Mouse (Mus musculus) midbrain, embryonic 14.5 days (tissue): ENCODE data around the gene Ugcg. TPM values are rescaled to one million over a fixed set of nuclear protein-coding genes. Genes with fewer than 3 reads are reported as not detected.

Source experiments
- ATAC-seq: fragments of 200-750 bp; cut with Nextera tagmentation; 2 replicates; pipeline ENCODE4 v1.8.0; 2017; ENCODE audit warnings: moderate number of reproducible peaks, moderate library complexity; ENCODE audit not compliant: low FRiP score, low TSS enrichment
- DNase-seq: peaks from one replicate; pipeline ENCODE4 v3.0.0-alpha.2; 2015
- H3K27ac ChIP-seq: fragments of 300-500 bp; sonication (generic); replicated peaks from 2 replicates; pipeline ENCODE4 v1.5.1; 2014; ENCODE audit warnings: mild to moderate bottlenecking, low read depth, low read length, moderate library complexity
- H3K27me3 ChIP-seq: fragments of 300-500 bp; sonication (generic); 2 replicates; pipeline ENCODE4 v1.6.1; 2014; ENCODE audit warnings: low read length, control low read depth, mixed read lengths; ENCODE audit not compliant: control insufficient read depth, insufficient read depth
- H3K36me3 ChIP-seq: fragments of 300-500 bp; sonication (generic); 2 replicates; pipeline ENCODE4 v1.6.1; 2014; ENCODE audit warnings: low read length, control low read depth; ENCODE audit not compliant: control insufficient read depth, insufficient read depth
- H3K4me1 ChIP-seq: fragments of 300-500 bp; sonication (generic); 2 replicates; pipeline ENCODE4 v1.6.1; 2014; ENCODE audit warnings: mild to moderate bottlenecking, antibody characterized with exemption, low read length, control low read depth; ENCODE audit not compliant: control insufficient read depth, insufficient read depth
- H3K4me2 ChIP-seq: fragments of 300-500 bp; sonication (generic); 2 replicates; pipeline ENCODE4 v1.6.1; 2014; ENCODE audit warnings: mild to moderate bottlenecking, low read length, moderate library complexity
- H3K4me3 ChIP-seq: fragments of 300-500 bp; sonication (generic); replicated peaks from 2 replicates; pipeline ENCODE4 v1.5.1; 2014; ENCODE audit warnings: low read depth, low read length
- H3K9ac ChIP-seq: fragments of 300-500 bp; sonication (generic); replicated peaks from 2 replicates; pipeline ENCODE4 v1.6.1; 2014; ENCODE audit warnings: mild to moderate bottlenecking, low read length, moderate library complexity
- H3K9me3 ChIP-seq: fragments of 300-500 bp; sonication (generic); 2 replicates; pipeline ENCODE4 v1.6.1; 2016; ENCODE audit warnings: low read length, control low read depth, mixed read lengths; ENCODE audit not compliant: control insufficient read depth
- WGBS: fragments of 180-500 bp; shearing (Covaris S2); extraction: QIAGEN DNeasy Blood & Tissue Kit; methylation state at CpG from one replicate; pipeline ENCODE4 v1.1.7; 2014; 5-methylcytosine and 5-hydroxymethylcytosine counted together
- polyA plus RNA-seq: library from polyadenylated mRNA; unstranded; fragments of >200 nt; fragmentation: Nextera tagmentation; extraction: Ambion mirVana; gene quantifications from 2 replicates; pipeline ENCODE4 v1.2.1, GENCODE M21; 2014

The Ugcg gene
- polyA plus RNA-seq, 1 experiment from 2014 or later: 27.4 TPM

DNA sequence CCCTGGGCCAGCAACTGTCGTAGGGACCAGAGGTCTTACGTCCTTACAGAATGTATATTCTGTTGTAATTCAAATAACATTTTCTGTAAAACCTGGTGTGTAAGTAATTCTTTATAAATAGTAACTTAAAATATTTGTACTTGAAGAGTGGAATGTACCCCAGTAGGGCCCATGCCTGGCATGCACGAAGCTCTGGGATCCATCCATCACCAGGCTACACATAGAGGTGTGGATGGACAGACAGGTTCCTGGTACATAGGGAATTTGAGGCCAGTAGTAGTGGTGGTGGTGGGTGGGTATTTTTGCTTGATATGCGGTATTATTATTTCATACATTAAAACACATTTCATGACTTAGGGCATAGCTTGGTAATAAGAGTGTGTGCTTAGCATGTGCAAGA lies 19.6 kb downstream of the Ugcg start:
- no peak overlapping the region for H3K9ac ChIP-seq
- 96% methylated on average over 4 of the region's 4 CpGs for WGBS
- no peaks in the 10 kb centered on the region for H3K9me3 ChIP-seq
- no peak overlapping the region for H3K27ac ChIP-seq
- no peak overlapping the region for H3K4me3 ChIP-seq
- H3K27me3 ChIP-seq: no peaks in the 10 kb centered on the region
- H3K36me3 ChIP-seq: peaks cover 38% of the 10 kb centered on the region
- no peak overlapping the region for H3K4me2 ChIP-seq
- DNase-seq: no peak
- H3K4me1 ChIP-seq: no peaks in the 10 kb centered on the region
- ATAC-seq: no peak

DNA sequence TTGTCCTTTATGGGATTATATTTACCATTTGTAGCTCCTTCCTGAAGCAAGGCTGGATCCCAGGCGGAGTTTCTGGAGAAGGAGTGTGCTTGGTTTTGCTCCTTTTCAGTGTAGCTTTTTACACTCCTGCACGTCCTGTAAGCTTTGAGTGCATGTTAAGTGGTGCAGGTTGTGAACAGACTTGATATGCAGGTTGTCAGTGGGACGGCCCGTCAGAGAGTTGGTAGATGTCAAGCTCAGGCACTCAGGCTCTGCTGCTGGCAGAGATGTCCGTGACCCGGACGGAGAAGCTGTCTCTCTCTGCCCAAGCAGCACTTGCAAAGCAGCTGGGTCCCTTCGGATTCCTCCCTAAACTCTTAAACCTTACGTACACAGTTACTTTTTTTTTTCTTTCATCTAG lies 22.1 kb downstream of the Ugcg start:
- H3K9ac ChIP-seq: no peak overlapping the region
- no peak overlapping the region for H3K4me3 ChIP-seq
- no peaks in the 10 kb centered on the region for H3K4me1 ChIP-seq
- H3K27me3 ChIP-seq: no peaks in the 10 kb centered on the region
- H3K4me2 ChIP-seq: no peak overlapping the region
- ATAC-seq (no peak), DNase-seq (no peak)
- H3K27ac ChIP-seq: no peak overlapping the region
- peaks cover 57% of the 10 kb centered on the region for H3K36me3 ChIP-seq
- H3K9me3 ChIP-seq: no peaks in the 10 kb centered on the region
- WGBS: 91% methylated on average over 9 of the region's 9 CpGs

DNA sequence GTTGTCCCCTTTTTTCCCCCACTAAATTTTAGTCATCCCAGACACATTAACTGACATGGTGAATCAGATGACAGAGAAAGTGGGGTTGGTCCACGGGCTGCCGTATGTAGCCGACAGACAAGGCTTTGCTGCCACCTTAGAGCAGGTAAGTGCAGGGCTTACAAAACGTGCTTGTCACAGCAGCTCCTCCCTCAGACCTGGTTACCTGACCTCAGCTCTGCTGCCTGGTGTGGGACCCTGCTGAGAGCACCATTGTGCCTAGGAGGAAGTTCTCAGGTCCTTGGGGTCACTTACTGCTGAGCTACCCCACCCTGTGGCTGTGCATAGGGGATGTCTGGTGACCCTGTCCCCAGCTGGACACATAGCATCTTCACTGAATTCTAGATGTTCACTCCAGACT lies 24.8 kb downstream of the Ugcg start:
- no peaks in the 10 kb centered on the region for H3K4me1 ChIP-seq
- 80% methylated on average over 4 of the region's 4 CpGs for WGBS
- H3K36me3 ChIP-seq: peaks cover 53% of the 10 kb centered on the region
- no peaks in the 10 kb centered on the region for H3K9me3 ChIP-seq
- DNase-seq (no peak), ATAC-seq (no peak)
- no peak overlapping the region for H3K27ac ChIP-seq
- no peaks in the 10 kb centered on the region for H3K27me3 ChIP-seq
- no peak overlapping the region for H3K9ac ChIP-seq
- no peak overlapping the region for H3K4me3 ChIP-seq
- H3K4me2 ChIP-seq: no peak overlapping the region

DNA sequence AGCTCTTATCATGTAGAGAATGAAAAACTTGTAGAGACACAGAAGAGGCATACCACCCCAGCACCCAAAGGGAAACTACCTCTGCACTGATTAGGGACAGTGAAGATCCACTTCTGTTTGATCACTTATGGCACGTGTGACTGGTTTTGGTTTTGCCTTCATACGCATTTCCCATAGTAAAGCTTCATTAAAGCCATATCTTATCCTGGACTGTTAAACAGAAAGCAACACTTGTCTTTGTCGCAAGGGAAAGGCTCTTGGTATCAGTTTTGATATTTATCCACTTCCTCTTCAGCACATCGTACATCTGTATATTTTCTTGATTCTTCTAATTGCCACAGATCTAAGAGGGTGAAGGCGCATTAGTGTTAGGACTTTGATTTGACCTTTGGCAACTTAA lies 25.6 kb downstream of the Ugcg start:
- WGBS: 96% methylated on average over 5 of the region's 5 CpGs

DNA sequence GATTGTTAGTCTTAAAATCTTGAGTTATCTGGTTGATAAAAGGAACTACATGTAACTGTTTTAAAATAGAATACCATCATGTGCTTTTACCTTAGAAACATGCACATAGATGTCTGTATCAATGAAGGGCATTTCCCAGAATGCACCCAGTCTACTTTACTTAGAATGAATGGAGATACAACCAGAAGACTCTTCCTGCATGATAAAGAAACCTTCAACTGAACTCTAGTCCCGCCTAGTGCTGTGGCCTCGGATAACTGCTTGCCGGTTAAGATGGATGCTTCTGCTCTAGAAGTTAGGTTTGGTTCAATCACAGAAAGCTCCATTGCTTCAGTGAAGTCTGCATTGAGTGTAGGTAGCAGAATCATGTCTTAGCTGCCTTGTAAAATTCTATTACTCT lies 26.5 kb downstream of the Ugcg start:
- WGBS: 94% methylated on average over 3 of the region's 3 CpGs
- Histone ChIP-seq H3K4me3 (no peak overlapping the region), H3K9me3 (no peaks in the 10 kb centered on the region), H3K27ac (no peak overlapping the region), H3K4me2 (no peak overlapping the region), H3K27me3 (no peaks in the 10 kb centered on the region), H3K36me3 (peaks cover 58% of the 10 kb centered on the region), H3K9ac (no peak overlapping the region), H3K4me1 (no peaks in the 10 kb centered on the region)
- ATAC-seq: no peak
- DNase-seq: no peak

More for the DNA sequence above, 25.6 kb downstream of the Ugcg start:
- peaks cover 58% of the 10 kb centered on the region for H3K36me3 ChIP-seq
- no peak overlapping the region for H3K4me2 ChIP-seq
- DNase-seq: no peak
- H3K27ac ChIP-seq: no peak overlapping the region
- no peaks in the 10 kb centered on the region for H3K4me1 ChIP-seq
- no peaks in the 10 kb centered on the region for H3K9me3 ChIP-seq
- H3K4me3 ChIP-seq: no peak overlapping the region
- no peaks in the 10 kb centered on the region for H3K27me3 ChIP-seq
- ATAC-seq: no peak
- H3K9ac ChIP-seq: no peak overlapping the region

DNA sequence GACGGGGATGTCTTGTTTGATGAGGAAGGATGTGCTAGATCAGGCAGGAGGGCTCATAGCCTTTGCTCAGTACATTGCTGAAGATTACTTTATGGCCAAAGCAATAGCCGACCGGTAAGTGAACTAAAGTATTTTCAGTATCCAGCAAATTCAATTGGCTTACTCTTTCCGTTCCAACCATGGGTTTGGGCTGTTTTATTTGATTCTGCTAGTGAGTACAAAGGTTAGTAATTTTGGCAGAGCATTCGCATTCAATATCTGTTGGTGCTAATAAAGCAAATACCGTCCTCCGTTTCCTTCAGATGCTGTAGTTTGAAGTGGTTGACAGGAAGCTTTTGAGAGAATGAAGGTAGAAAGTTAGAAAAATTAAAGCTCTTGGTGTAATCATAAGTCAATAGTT lies 28.0 kb downstream of the Ugcg start:
- no peaks in the 10 kb centered on the region for H3K27me3 ChIP-seq
- no peak for ATAC-seq
- no peak for DNase-seq
- no peak overlapping the region for H3K27ac ChIP-seq
- no peaks in the 10 kb centered on the region for H3K9me3 ChIP-seq
- H3K4me3 ChIP-seq: no peak overlapping the region
- H3K36me3 ChIP-seq: peaks cover 50% of the 10 kb centered on the region
- H3K9ac ChIP-seq: no peak overlapping the region
- H3K4me2 ChIP-seq: no peak overlapping the region
- 98% methylated on average over 7 of the region's 7 CpGs for WGBS
- no peaks in the 10 kb centered on the region for H3K4me1 ChIP-seq

DNA sequence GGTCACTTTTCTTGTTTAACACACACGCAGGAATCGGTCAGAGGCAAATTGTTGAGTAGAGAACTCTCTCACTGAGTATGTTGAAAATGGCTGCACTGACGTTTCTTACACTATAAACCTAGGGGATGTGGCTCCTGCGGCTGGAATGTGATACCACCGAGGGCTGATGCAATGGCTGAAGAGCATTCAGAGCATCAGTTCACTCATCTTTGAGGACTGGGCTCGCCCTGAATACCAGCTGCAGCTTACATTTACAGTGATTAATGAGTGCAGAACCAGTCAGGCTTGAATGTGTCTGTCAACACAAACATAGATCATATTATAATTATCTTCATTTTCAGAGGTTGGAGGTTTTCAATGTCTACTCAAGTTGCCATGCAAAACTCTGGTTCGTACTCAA lies 29.1 kb downstream of the Ugcg start:
- Histone ChIP-seq H3K27me3 (no peaks in the 10 kb centered on the region), H3K4me2 (no peak overlapping the region), H3K4me3 (no peak overlapping the region), H3K36me3 (peaks cover 47% of the 10 kb centered on the region), H3K9ac (no peak overlapping the region), H3K9me3 (no peaks in the 10 kb centered on the region), H3K27ac (no peak overlapping the region), H3K4me1 (no peaks in the 10 kb centered on the region)
- ATAC-seq: no peak
- WGBS: 93% methylated on average over 7 of the region's 7 CpGs
- no peak for DNase-seq

DNA sequence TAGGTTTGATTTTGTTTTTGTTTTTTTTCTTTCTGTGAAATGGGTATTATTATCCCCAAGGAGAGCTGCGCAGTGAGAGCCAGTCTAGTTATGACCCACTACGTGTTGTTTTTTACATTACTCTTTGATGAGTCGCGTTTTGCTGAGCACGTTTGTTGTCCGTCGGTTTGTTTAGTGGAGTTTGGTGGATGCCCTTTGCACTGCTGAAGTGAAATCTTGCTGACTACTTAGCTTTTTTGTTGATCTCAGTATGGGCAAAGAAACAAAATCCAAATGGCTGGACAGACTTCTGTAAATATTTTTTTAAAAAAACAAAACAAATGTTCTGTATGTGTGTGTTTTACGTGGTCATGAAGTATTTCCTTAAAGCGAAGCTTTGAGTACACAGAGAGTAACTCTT lies 33.2 kb downstream of the Ugcg start:
- H3K9ac ChIP-seq: no peak overlapping the region
- peaks cover 34% of the 10 kb centered on the region for H3K36me3 ChIP-seq
- no peaks in the 10 kb centered on the region for H3K9me3 ChIP-seq
- H3K4me1 ChIP-seq: no peaks in the 10 kb centered on the region
- WGBS: 95% methylated on average over 9 of the region's 9 CpGs
- no peak overlapping the region for H3K27ac ChIP-seq
- H3K27me3 ChIP-seq: no peaks in the 10 kb centered on the region
- no peak overlapping the region for H3K4me2 ChIP-seq
- no peak for DNase-seq
- no peak for ATAC-seq
- H3K4me3 ChIP-seq: no peak overlapping the region

DNA sequence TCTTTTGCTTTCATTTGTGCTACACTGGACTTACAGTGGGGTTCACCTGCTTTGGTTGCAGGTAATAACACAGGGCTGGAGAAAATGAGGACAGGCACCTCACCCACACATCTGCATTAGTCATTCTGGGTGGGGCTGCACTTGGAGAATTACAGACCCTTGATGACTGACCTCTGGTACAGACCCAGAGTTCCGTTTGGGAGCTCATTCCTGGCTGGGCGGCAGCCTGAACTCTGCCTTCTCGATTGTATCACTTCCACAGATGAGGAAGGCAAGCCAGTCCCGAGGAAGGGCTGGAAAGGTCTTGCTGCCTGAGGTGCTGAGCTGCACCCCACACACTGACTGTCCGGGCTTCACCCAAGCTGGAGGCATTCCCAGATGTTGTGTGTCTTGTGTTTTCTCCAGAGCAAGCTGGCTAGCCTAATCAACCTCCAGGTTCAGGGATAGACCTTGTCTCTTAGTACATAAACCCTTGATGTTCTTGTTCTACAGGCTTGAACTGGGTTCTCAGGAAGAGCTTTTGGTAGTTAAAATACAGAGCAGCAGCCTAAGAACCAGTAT lies 34.1 kb downstream of the Ugcg start:
- Histone ChIP-seq H3K27me3 (no peaks in the 10 kb centered on the region), H3K4me1 (no peaks in the 10 kb centered on the region), H3K9ac (no peak overlapping the region), H3K9me3 (no peaks in the 10 kb centered on the region), H3K4me3 (no peak overlapping the region), H3K4me2 (no peak overlapping the region), H3K36me3 (peaks cover 34% of the 10 kb centered on the region), H3K27ac (no peak overlapping the region)
- 92% methylated on average over 5 of the region's 5 CpGs for WGBS
- DNase-seq: no peak
- ATAC-seq: no peak
